ENCODE assay signal across 27 mouse cellular contexts in genomic region chr1:83169158-83169557, GRCm38 (mm10). TPM values are rescaled to one million over a fixed set of nuclear protein-coding genes. Genes with fewer than 3 reads are reported as not detected.
A peak's percentile ranks its signal among the peaks of the same experiment; 100 is the strongest.
DNase-seq lines count a peak whose midpoint lies in the region; ATAC-seq lines count a peak whose summit lies in the region.
"Had no signal": no experiment of that assay in that cellular context is flagged by ENCODE, and none has a peak within 500 bp of the region (broad histone marks: within the 10 kb centered on the region; RNA-seq: fewer than 3 reads in every experiment).

No protein-coding gene starts in this region.

- H3K27ac ChIP-seq in embryonic facial prominence, embryonic 12.5 days, result 0 out of 2 replicates have a peak overlapping the region, but pooled peaks have one; percentile 23
- 0 out of 2 replicates have a peak overlapping the region, but pooled peaks have one; percentile 16 for H3K27ac ChIP-seq in limb, embryonic 11.5 days (replicated peaks; ENCODE audit: low read depth, low read length)
- H3K27ac ChIP-seq in heart, embryonic 12.5 days (ENCODE audit: poor library complexity, severe bottlenecking), result no peak overlapping the region
- H3K27ac ChIP-seq: forebrain, embryonic 12.5 days; hindbrain, embryonic 12.5 days had no signal

- H3K4me1 ChIP-seq in embryonic facial prominence, embryonic 12.5 days, result peaks cover 9% of the 10 kb centered on the region; the same call in 1 of the 2 replicates
- no peaks in the 10 kb centered on the region for H3K4me1 ChIP-seq in limb, embryonic 11.5 days (ENCODE audit: control insufficient read depth, insufficient read depth, low read length)
- H3K4me1 ChIP-seq in heart, embryonic 12.5 days (replicated peaks), result no peaks in the 10 kb centered on the region
- H3K4me1 ChIP-seq: forebrain, embryonic 12.5 days; hindbrain, embryonic 12.5 days; megakaryocyte, embryonic 14.5 days had no signal

- ATAC-seq in frontal cortex, adult (ENCODE audit: low TSS enrichment), result peak; percentile 70
- ATAC-seq in embryonic facial prominence, embryonic 12.5 days (ENCODE audit: insufficient number of reproducible peaks, insufficient read depth, low FRiP score, low TSS enrichment), result no peak
- ATAC-seq in limb, embryonic 11.5 days (ENCODE audit: insufficient number of reproducible peaks, low FRiP score, low TSS enrichment, low read depth), result peak; percentile 75; the same call in 1 of the 2 replicates
- ATAC-seq in granulocyte monocyte progenitor cell, adult 5-6 weeks (replicated peaks; ENCODE audit: poor library complexity, severe bottlenecking), result no peak
- ATAC-seq in heart, embryonic 12.5 days (ENCODE audit: insufficient number of reproducible peaks, low FRiP score), result no peak
- ATAC-seq: liver, postnatal 0 days had no signal

- H3K27me3 ChIP-seq in embryonic facial prominence, embryonic 12.5 days, result no peaks in the 10 kb centered on the region
- no peaks in the 10 kb centered on the region for H3K27me3 ChIP-seq in limb, embryonic 11.5 days (ENCODE audit: control insufficient read depth, insufficient read depth, low read length)
- no peaks in the 10 kb centered on the region for H3K27me3 ChIP-seq in heart, embryonic 12.5 days (replicated peaks)
- H3K27me3 ChIP-seq: forebrain, embryonic 12.5 days; hindbrain, embryonic 12.5 days; megakaryocyte, embryonic 14.5 days had no signal

- no peak overlapping the region for H3K4me2 ChIP-seq in embryonic facial prominence, embryonic 12.5 days (replicated peaks)
- no peak overlapping the region for H3K4me2 ChIP-seq in limb, embryonic 11.5 days (ENCODE audit: low read depth, severe bottlenecking)
- no peak overlapping the region for H3K4me2 ChIP-seq in heart, embryonic 12.5 days
- H3K4me2 ChIP-seq: forebrain, embryonic 12.5 days; hindbrain, embryonic 12.5 days had no signal

- H3K9ac ChIP-seq in embryonic facial prominence, embryonic 12.5 days, result no peak overlapping the region
- no peak overlapping the region for H3K9ac ChIP-seq in limb, embryonic 11.5 days (ENCODE audit: low read length)
- no peak overlapping the region for H3K9ac ChIP-seq in heart, embryonic 12.5 days
- H3K9ac ChIP-seq: forebrain, embryonic 12.5 days; hindbrain, embryonic 12.5 days; liver, postnatal 0 days had no signal

- 66% methylated on average over 3 of the region's 3 CpGs for WGBS in embryonic facial prominence, embryonic 12.5 days
- 81% methylated on average over 3 of the region's 3 CpGs for WGBS in limb, embryonic 11.5 days
- WGBS in heart, embryonic 12.5 days, result 67% methylated on average over 3 of the region's 3 CpGs

- no peaks in the 10 kb centered on the region for H3K9me3 ChIP-seq in embryonic facial prominence, embryonic 12.5 days
- H3K9me3 ChIP-seq in limb, embryonic 11.5 days (ENCODE audit: control insufficient read depth, low read length), result no peaks in the 10 kb centered on the region
- H3K9me3 ChIP-seq in heart, embryonic 12.5 days (replicated peaks), result no peaks in the 10 kb centered on the region; the same call in 1 of the 2 replicates
- H3K9me3 ChIP-seq: forebrain, embryonic 12.5 days; hindbrain, embryonic 12.5 days had no signal

- no peak overlapping the region for H3K4me3 ChIP-seq in embryonic facial prominence, embryonic 12.5 days
- no peak overlapping the region for H3K4me3 ChIP-seq in limb, embryonic 11.5 days (ENCODE audit: low read depth, low read length)
- H3K4me3 ChIP-seq in heart, embryonic 12.5 days, result no peak overlapping the region
- H3K4me3 ChIP-seq: forebrain, embryonic 12.5 days; hindbrain, embryonic 12.5 days; megakaryocyte, embryonic 14.5 days had no signal

- no peaks in the 10 kb centered on the region for H3K36me3 ChIP-seq in embryonic facial prominence, embryonic 12.5 days
- no peaks in the 10 kb centered on the region for H3K36me3 ChIP-seq in limb, embryonic 11.5 days (ENCODE audit: control insufficient read depth, insufficient read depth, low read length)
- H3K36me3 ChIP-seq in heart, embryonic 12.5 days, result no peaks in the 10 kb centered on the region
- H3K36me3 ChIP-seq: forebrain, embryonic 12.5 days; hindbrain, embryonic 12.5 days had no signal

- DNase-seq in frontal cortex, postnatal 36 days (ENCODE audit: low spot score in 2 of 2), result no peak
- peak; percentile 14 for DNase-seq in adipocyte (ENCODE audit: low spot score)
- DNase-seq in limb, embryonic 11.5 days (ENCODE audit: low spot score), result no peak
- DNase-seq in adrenal gland, postnatal 10 days, result no peak
- DNase-seq: adrenal gland, adult 2 months; cerebellum, adult 11-12 months; cerebellum, postnatal 25 days; gastrocnemius, postnatal 36 days; heart, postnatal 10 days; kidney, adult 9 months; liver, postnatal 0 days; retina, postnatal 1 day; right cerebral cortex, postnatal 4 days had no signal

RNA-seq across cellular contexts. Expression of gene Daw1, which starts 9.6 kb away (rescaled TPM):
- 0.12 TPM in 1 of 2 replicates, not detected in the other for polyA plus RNA-seq in embryonic facial prominence, embryonic 12.5 days (2016; fragmentation: Nextera tagmentation; extraction: Ambion mirVana)
- 0.11 TPM in 1 of 2 replicates, not detected in the other for polyA plus RNA-seq in limb, embryonic 11.5 days (2014; fragmentation: Nextera tagmentation; extraction: Ambion mirVana)
- total RNA-seq in adrenal gland, postnatal 10 days (2021), result not detected
- total RNA-seq in granulocyte monocyte progenitor cell, adult 5-6 weeks (2014; fragmentation: Nextera tagmentation), result not detected in 2 replicates
- not detected in 2 replicates for total RNA-seq in granulocyte monocyte progenitor cell, adult 5-6 weeks (2017)
- polyA plus RNA-seq in heart, embryonic 12.5 days (2016; fragmentation: Nextera tagmentation; extraction: Ambion mirVana), result not detected in 2 replicates
- total RNA-seq: adrenal gland, adult 2 months; gastrocnemius, postnatal 36 days; liver, adult 2 months; neutrophil, adult 5-6 weeks had no signal
- polyA plus RNA-seq: adrenal gland, adult 2 months; large intestine, adult 2 months; liver, adult 2 months; liver, postnatal 0 days; stomach, embryonic 16.5 days had no signal

RNA-seq across cellular contexts. Expression of gene Ccl20, which starts 52.6 kb away (rescaled TPM):
- 0.22 TPM in 1 of 2 replicates, not detected in the other for polyA plus RNA-seq in embryonic facial prominence, embryonic 12.5 days (2016; fragmentation: Nextera tagmentation; extraction: Ambion mirVana)
- polyA plus RNA-seq in limb, embryonic 11.5 days (2014; fragmentation: Nextera tagmentation; extraction: Ambion mirVana), result not detected in 2 replicates
- total RNA-seq in adrenal gland, postnatal 10 days (2021), result not detected
- total RNA-seq in granulocyte monocyte progenitor cell, adult 5-6 weeks (2014; fragmentation: Nextera tagmentation), result not detected in 2 replicates
- total RNA-seq in granulocyte monocyte progenitor cell, adult 5-6 weeks (2017), result not detected in 2 replicates
- polyA plus RNA-seq in heart, embryonic 12.5 days (2016; fragmentation: Nextera tagmentation; extraction: Ambion mirVana), result 0.21 and 0.66 TPM in 2 replicates
- total RNA-seq: adrenal gland, adult 2 months; gastrocnemius, postnatal 36 days; heart, postnatal 10 days; layer of hippocampus, postnatal 10 days; left cerebral cortex, postnatal 10 days; liver, adult 2 months; midbrain, postnatal 0 days; neutrophil, adult 5-6 weeks had no signal
- polyA plus RNA-seq: adrenal gland, adult 2 months; forebrain, embryonic 12.5 days; hindbrain, embryonic 12.5 days; liver, adult 2 months; liver, postnatal 0 days; midbrain, postnatal 0 days had no signal

Comparison
In these comparisons a context has a peak if more than half of its experiments do, and no peak if none do; other contexts are left out.
1. ATAC-seq: peak in frontal cortex, adult (single experiment) and limb, embryonic 11.5 days (single experiment); none in embryonic facial prominence, embryonic 12.5 days (single experiment), granulocyte monocyte progenitor cell, adult 5-6 weeks (single experiment) and heart, embryonic 12.5 days (single experiment).